Mouse (Mus musculus) heart, postnatal 36 days (tissue): ENCODE measurements at regions not wholly inside any gene's neighbourhood (a gene's known extent, or its start where the extent isn't known, plus 50 kb on each side); places are given as distances from the start of the nearest gene placed in this dataset.

Experiments used
- DNase-seq, 2 experiments: peaks; one replicate each; pipeline ENCODE4 v3.0.0; 2021 to 2022
- intact Hi-C: fragments of 180-260 bp; cut with DNase I; formaldehyde crosslinking; loops from one replicate; pipeline ENCODE4 v1.15.1; 2025
- microRNA-seq, 2 experiments: library from miRNA; unstranded; fragments of <30 nt; microRNA quantifications; one replicate each; pipeline ENCODE4 v1.2.0; 2021; ENCODE audit warnings: borderline number of aligned reads in 2 of 2

GRCm38 (mm10) chr1:195312426-195312825 is 135.9 kb upstream of the Cr2 start:
- DNase-seq: no peak
- intact Hi-C loops: no loop called here

DNA sequence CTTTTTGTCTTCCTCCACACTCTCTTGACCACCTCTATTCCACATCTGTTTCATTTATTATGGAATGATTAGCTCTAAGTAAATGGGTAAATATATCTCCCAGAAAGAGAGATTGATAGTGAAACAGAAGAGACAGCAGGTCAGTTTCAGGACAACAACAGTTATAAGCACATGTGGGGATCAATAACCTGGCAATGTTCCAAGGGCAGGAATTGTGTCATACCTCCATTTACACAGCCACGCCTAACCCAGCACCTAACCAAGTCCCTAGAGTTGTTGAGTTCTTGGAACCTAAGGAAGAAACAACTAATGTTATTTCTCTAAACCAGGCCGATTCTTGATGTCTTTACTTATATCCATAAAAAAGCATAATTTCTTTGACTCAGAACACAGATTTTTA is 108.6 kb upstream of the Cr2 start:
- intact Hi-C loops: no loop called here
- DNase-seq: no peak

DNA sequence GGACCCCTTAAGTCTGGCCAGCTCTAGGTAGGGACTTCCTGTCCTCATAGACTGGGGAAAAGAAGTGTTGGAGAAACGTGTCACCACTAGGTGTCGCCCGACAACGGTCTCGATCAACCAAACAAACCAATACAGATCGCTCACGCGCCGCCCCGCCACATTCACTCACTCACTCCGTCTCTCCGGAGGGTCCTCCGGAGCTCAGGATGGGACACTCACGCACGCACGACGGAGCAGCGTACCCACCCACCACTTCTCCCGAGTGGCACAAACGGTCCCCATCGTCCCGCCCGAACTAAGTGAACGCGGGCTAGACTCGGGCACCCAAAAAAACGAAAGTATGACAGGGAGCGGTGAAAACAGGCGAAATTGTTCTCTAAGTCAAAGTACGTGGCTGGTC is 65.0 kb upstream of the Cr2 start:
- intact Hi-C loops: no loop called here
- peak; percentile 99 to 100 for DNase-seq

DNA sequence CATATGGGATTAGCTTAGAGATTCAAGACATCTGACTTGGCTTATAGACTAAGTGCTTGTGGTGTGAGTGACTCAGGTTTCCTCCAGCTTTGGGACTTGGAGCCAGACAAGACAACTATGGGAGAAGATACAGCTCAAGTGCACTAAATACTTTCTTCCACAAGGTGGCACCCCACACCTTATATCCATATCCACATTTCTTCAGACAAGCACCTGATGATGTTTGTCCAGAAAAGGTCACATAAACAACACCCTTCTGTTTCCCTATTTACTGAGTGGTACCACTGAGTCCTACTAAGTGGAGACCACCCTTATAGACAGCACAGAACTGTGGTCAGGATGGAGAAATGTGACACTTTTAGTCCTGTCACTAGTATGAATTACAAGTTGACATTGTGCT is 56.1 kb upstream of the Cr2 start:
- intact Hi-C loops: loop anchor here (5.0 kb wide), 1 partner anchor 100 kb away; the partner anchor contains the start of gene Cr1l
- DNase-seq: peak; percentile 22 to 37

GRCm38 (mm10) chr1:195227007-195227406 is 50.5 kb upstream of the Cr2 start:
- intact Hi-C loops: no loop called here
- no peak for DNase-seq

Small RNA genes lying in the stretch of these regions (microRNA-seq; reads per million reads assigned to microRNA genes)
- 0 reads per million in 2 experiments for gene Gm24802
